Mouse (Mus musculus): ENCODE measurements around the gene Pi4kb. TPM values are rescaled to one million over a fixed set of nuclear protein-coding genes. Genes with fewer than 3 reads are reported as not detected.

Pi4kb gene
- total and polyA plus RNA-seq, 3 experiments: 24.0 to 39.2 (median 30.7) TPM

DNA sequence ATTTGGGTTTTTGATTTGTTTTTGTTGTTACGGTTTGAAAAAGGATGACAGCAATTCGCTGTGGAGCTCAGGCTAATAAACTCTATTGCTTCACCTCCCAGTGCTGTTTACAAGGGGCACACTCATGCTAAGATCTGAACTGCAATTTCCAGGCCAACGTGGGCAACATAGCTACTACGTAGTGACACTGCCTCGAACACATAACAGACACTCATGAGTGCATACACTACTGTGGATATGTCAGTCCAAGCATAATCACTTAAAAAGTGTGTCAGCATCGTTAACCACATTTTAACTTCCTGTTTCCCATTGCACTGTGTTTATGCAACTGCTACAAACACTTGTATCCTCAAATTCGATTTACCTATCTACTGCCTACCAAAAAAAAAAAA, 68.3 kb downstream of the Pi4kb start:
- Histone ChIP-seq H3K9ac (ENCODE audit: insufficient read depth, low read depth) (peak overlapping the region; percentile 34), H3K4me1 (ENCODE audit: control insufficient read depth in 1 of 2, insufficient read depth in 2 of 2) (peaks cover 2 to 17% of the 10 kb centered on the region in 2 experiments; a peak in 3 of 4 replicates), H3K79me2 (replicated peaks; ENCODE audit: control insufficient read depth, extremely low read depth, insufficient read depth, poor library complexity, severe bottlenecking) (peaks cover 43% of the 10 kb centered on the region), H3K4me2 (ENCODE audit: insufficient read depth, low read depth, poor library complexity, severe bottlenecking) (peak overlapping the region; percentile 77), H3K9me3 (replicated peaks; ENCODE audit: low read length) (no peaks in the 10 kb centered on the region), H3K27me3 (replicated peaks) (no peaks in the 10 kb centered on the region), H3K4me3 (replicated peaks in 1 of 3; ENCODE audit: low read depth in 2 of 3, low read length in 2 of 3, poor library complexity in 1 of 3) (peak overlapping the region; percentile 45 to 77 (median 77)), H3K27ac (ENCODE audit: insufficient read depth, low read depth) (peak overlapping the region; percentile 40), H3K36me3 (replicated peaks in 1 of 2; ENCODE audit: control insufficient read depth in 1 of 2, insufficient read depth in 1 of 2, low read length in 1 of 2) (peaks cover 8 to 25% of the 10 kb centered on the region in 2 experiments)
- dilution Hi-C loops (cut with MboI; ENCODE audit: extremely low pct_ligation_motif_present, extremely low pct_unique_long_range_greater_than_20kb, low sequenced_read_pairs) (no loop called here), in situ Hi-C loops (cut with MboI; ENCODE audit: low pct_ligation_motif_present, low pct_unique_long_range_greater_than_20kb, low sequenced_read_pairs) (no loop called here)
- DNase-seq (ENCODE audit: extremely low read depth): peak; percentile 29
- TF ChIP-seq CTCF (conservative IDR thresholded peaks at IDR 0.05 in 1 of 2, IDR thresholded peaks at IDR 0.05 in 1 of 2; ENCODE audit: low read depth in 2 of 2, low read length in 2 of 2) (no peak), TCF12 (IDR thresholded peaks at IDR 0.05; ENCODE audit: low read depth, low read length) (no peak), PAX5 (IDR thresholded peaks at IDR 0.05; ENCODE audit: low read length) (no peak), HCFC1 (IDR thresholded peaks at IDR 0.05; ENCODE audit: low read depth, low read length) (no peak), MEF2A (IDR thresholded peaks at IDR 0.05; ENCODE audit: borderline replicate concordance, low read depth, low read length) (no peak), USF1 (IDR thresholded peaks at IDR 0.05; ENCODE audit: low read depth, low read length) (no peak), TBP (conservative IDR thresholded peaks at IDR 0.05; ENCODE audit: low read depth, low read length) (no peak), GABPA (IDR thresholded peaks at IDR 0.05; ENCODE audit: insufficient replicate concordance, low read depth, low read length) (no peak), SIN3A (IDR thresholded peaks at IDR 0.05; ENCODE audit: low read length) (no peak), POLR2A (IDR thresholded peaks at IDR 0.05; ENCODE audit: low read depth, low read length) (no peak), MAX (IDR thresholded peaks at IDR 0.05; ENCODE audit: low read length) (no peak), RCOR1 (conservative IDR thresholded peaks at IDR 0.05; ENCODE audit: low read depth, low read length) (no peak), CHD2 (IDR thresholded peaks at IDR 0.05; ENCODE audit: low read length) (no peak), ELF1 (IDR thresholded peaks at IDR 0.05; ENCODE audit: low read depth, low read length) (no peak), SMC3 (IDR thresholded peaks at IDR 0.05; ENCODE audit: low read depth, low read length) (no peak), UBTF (IDR thresholded peaks at IDR 0.05; ENCODE audit: low read depth, low read length) (no peak), JUN (IDR thresholded peaks at IDR 0.05; ENCODE audit: insufficient read depth, low read depth, low read length) (no peak)

DNA sequence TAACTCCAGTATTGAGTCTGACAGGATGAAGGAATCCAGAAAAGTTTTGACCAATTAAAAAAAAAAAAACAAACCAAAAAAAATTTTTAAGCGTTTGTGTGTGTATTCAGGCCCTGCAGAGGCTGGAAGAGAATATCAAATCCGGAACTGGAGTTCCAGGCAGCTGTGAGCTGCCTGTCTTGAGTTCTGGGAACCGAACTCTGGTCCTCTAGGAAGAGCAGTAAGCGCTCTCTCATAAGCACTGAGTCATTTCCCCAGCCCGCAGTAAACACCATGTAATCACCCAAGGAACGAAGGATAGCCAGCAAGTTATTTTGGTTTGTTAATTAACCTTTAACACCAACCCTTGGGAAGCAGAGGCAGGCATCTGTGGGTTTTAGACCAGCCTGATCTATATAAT, 68.7 kb downstream of the Pi4kb start:
- peaks cover 39% of the 10 kb centered on the region for H3K79me2 ChIP-seq (replicated peaks; ENCODE audit: control insufficient read depth, extremely low read depth, insufficient read depth, poor library complexity, severe bottlenecking)
- in situ Hi-C loops (cut with MboI; ENCODE audit: low pct_ligation_motif_present, low pct_unique_long_range_greater_than_20kb, low sequenced_read_pairs): no loop called here
- dilution Hi-C loops (cut with MboI; ENCODE audit: extremely low pct_ligation_motif_present, extremely low pct_unique_long_range_greater_than_20kb, low sequenced_read_pairs): no loop called here
- no peak overlapping the region for H3K9ac ChIP-seq (ENCODE audit: insufficient read depth, low read depth)
- H3K9me3 ChIP-seq (replicated peaks; ENCODE audit: low read length): no peaks in the 10 kb centered on the region
- H3K36me3 ChIP-seq (replicated peaks in 1 of 2; ENCODE audit: control insufficient read depth in 1 of 2, insufficient read depth in 1 of 2, low read length in 1 of 2): peaks cover 5 to 20% of the 10 kb centered on the region in 2 experiments
- H3K27me3 ChIP-seq (replicated peaks): no peaks in the 10 kb centered on the region
- no peak overlapping the region for H3K4me2 ChIP-seq (ENCODE audit: insufficient read depth, low read depth, poor library complexity, severe bottlenecking)
- peaks cover 2 to 17% of the 10 kb centered on the region in 2 experiments; a peak in 3 of 4 replicates for H3K4me1 ChIP-seq (ENCODE audit: control insufficient read depth in 1 of 2, insufficient read depth in 2 of 2)
- TF ChIP-seq TBP (conservative IDR thresholded peaks at IDR 0.05; ENCODE audit: low read depth, low read length): no peak
- no peak overlapping the region for H3K27ac ChIP-seq (ENCODE audit: insufficient read depth, low read depth)
- H3K4me3 ChIP-seq (replicated peaks in 1 of 3; ENCODE audit: low read depth in 2 of 3, low read length in 2 of 3, poor library complexity in 1 of 3): no peak overlapping the region
- DNase-seq (ENCODE audit: extremely low read depth): no peak

All from CH12.LX (cell line).